Mouse (Mus musculus) right cerebral cortex, adult 2 months (tissue): ENCODE measurements around the gene Pmis2.

Experiments
- DNase-seq, 2 experiments: peaks; one replicate each; pipeline ENCODE4 v3.0.0; 2021 to 2022; ENCODE audit warnings: low spot score in 2 of 2

Gene Pmis2

DNA sequence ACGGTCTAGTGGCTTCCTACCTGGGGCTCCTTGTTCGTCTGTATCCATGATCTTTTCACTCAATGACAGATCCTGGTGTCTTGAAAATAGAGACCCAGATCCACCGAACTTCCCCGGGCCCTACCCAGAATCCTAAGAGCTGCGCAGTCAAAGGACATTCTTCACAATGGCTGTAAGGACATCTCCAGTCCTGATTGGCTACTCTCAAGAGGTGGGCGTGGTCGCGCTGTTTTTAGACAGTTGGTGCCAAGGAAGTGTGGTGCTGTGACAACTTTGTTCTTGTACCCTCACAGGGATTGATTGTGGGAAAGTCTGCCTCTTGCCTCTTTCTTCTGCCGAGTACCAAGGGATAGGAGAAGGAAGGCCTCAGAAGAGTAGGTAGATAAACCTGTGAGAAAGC, at the start of gene Pmis2:
TSS of gene Pmis2 (minus strand) at position 126 of the 400 bp plus-strand sequence.
- DNase-seq: no peak

DNA sequence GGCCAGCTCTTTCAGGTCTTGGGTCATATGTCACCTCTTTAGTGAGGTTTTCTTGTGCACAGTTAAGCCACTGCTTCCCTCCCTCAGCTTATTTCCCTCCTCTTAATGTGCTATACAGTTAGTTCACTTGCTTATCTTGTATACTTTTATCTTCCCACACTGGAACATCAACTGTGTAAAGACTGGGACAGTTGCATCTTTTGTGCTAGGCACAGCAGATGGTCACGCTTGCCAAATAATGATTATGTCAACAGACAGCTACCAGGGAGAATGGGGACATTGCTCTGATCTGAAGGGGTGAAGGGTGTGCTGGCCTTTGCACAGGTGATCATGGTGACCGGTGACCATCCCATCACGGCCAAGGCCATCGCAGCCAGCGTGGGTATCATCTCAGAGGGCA, 48.3 kb upstream of the Pmis2 start:
- DNase-seq: no peak

DNA sequence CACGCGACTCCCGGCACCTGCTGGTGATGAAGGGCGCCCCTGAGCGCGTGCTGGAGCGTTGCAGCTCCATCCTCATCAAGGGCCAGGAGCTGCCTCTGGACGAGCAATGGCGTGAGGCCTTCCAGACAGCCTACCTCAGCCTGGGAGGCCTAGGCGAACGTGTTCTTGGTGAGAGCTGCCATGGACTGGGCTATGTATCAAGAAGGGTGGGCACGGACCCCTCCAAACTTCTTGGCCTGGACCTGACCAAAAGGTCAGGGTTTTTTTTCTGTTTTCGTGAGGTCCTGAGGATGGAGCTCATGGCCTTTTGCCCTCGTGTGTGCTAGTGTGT, 46.3 kb upstream of the Pmis2 start:
- DNase-seq: no peak

DNA sequence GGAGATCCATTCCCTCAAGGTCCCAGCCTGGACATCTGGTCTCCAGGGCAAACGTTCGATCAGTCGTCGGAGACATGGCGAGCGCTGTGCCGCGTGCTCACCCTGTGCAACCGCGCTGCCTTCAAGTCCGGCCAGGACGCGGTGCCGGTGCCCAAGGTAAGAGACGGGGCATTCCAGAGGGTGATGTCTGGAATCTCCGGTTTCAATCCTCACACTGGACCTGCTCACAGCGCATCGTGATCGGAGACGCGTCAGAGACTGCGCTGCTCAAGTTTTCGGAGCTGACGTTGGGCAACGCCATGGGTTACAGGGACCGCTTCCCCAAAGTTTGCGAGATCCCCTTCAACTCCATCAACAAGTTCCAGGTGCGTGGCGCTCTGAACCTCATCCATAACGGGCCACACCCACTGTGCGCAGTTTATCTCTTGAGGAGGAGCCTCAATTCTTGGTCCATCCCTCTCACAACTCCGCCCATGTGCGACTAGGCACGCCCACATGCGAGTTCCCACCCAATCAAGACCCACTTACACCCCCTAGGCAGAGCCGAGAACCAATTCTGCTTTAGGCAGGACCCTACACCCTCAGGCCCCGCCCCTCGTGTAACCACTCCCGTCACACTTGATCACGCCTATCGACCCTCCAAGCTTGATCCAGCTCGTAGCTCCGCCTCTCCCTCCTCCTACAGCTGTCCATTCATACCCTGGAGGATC, 45.8 kb upstream of the Pmis2 start:
- peak; percentile 35 to 55 for DNase-seq

DNA sequence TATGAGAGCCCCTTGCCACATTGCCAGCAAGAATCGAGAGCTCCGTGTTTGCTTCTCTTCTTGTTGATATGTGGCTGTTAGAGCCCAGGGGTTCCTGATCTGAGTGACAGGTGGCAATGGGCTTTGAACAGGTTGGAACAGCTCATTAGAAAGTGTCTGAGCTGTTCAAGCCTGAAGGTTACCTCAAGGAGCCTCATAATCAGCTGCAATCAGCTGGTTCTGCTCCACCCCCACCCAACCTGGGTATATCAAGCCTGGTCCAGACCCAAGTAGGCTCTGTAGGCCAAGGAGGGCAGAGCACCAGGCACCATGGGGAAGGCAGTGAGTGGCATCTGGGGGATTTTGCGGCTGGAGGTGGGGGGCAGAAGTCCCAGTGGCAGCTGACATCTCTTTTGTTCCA, 40.5 kb upstream of the Pmis2 start, which contains the start of gene Atp4a:
TSS of gene Atp4a (plus strand) at position 268 of the 400 bp plus-strand sequence.
- DNase-seq: no peak

DNA sequence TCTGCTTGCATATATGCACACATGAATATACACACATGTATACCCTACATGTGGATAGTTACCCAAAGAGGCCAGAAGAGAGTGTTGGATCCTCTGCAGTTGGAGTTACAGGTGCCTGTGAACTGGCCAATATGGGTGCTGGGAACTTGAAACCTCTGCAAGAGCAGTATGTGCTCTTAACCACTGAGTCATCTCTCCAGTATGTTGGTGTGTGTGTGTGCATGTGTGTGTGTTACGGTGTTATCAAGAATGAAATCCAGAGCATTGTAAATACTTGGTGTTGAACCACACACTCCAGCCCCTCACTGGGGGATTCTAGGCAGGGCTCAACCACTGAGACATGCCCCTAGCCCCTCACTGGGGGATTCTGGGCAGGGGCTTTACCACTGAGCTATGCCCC, 36.0 kb upstream of the Pmis2 start:
- DNase-seq: no peak

DNA sequence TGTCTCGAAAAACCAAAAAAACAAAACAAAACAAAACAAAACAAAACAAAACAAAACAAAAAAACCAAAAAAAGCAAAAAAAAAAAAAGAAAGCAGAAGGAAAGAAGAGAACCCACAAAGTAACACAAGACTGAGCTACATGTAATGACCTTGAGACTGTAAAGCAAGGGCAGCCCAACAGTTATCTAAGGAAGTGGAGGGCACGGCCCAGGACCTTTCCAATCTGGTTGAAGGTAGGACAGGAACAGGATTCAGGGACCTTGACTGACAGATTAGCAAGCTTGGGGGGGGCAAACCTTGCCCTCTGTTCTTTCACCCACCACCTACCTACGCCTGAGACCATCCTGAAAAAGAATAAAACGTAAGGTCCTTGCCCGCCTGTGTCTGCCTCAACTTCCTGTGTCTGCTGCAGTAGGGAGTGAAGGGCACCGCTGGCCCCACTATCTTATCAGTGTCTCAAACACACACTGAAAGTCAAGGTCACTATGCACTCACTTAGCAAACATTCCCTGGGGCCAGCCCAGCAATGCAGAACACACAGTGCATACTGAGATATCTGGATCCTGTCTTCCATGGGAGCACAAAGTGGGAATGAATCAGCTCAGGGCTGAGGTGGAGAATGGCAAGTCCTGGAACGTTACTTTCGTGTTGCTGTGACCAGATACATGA, 34.9 kb upstream of the Pmis2 start:
- no peak for DNase-seq

DNA sequence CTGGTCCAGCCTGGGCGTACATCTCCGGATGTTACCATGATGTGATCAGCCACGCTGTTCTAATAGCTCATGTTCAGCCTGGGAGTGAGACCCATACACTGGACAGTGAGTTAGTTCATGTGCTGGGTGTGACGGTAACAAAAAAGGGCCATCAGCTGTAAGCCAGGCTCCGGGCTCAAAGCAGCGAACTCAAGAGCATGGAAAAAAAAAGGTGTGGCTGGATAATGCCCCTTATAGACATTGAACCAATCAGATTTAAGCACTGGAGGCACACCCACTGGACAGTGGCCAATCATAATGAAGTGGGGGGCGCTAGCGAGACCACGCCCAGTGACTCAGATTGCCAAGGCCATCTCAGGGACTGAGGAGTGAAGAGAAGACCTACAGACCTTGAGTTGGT, 27.2 kb upstream of the Pmis2 start, which contains the start of gene 2200002J24Rik:
TSS of gene 2200002J24Rik (plus strand) at position 338 of the 400 bp plus-strand sequence.
- no peak for DNase-seq

DNA sequence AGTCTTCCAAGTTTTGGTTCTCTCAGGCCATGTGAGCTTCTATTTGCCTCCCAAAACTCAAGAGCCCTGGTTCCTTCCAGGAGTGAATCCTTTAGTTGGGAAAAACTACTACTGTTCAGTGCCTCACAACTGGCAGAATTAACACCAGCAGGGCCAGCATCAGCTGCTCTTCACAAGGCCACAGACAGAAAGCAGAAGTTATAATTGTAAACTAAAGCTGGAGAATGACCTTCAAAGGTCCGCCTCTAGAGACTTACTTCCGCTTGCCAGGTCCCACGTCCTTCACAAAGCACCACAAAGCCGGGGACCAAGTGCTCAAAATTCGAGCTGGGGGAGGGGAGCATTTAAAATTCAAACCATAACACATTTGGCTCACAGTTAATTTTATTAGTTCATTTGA, 26.7 kb upstream of the Pmis2 start:
- DNase-seq: no peak

DNA sequence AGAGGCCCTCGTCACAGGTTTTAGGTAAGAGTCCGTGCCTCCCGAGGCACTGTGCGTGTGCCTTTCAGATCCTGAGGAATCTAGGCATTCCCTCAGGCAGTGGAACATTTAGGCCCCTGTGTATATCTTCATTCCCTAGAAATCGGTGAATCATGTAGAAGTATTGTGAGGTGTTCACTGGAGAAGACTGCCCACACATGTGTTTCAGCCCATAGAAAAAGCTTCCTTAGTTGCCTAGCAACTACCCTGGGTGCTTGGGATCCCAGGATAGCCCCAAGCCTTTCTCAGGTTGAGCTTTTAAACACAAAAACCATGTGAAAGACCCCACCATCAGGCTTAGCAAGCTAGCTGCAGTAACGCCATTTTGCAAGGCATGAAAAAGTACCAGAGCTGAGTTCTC, 16.9 kb upstream of the Pmis2 start:
- DNase-seq: peak; percentile 11 to 18

DNA sequence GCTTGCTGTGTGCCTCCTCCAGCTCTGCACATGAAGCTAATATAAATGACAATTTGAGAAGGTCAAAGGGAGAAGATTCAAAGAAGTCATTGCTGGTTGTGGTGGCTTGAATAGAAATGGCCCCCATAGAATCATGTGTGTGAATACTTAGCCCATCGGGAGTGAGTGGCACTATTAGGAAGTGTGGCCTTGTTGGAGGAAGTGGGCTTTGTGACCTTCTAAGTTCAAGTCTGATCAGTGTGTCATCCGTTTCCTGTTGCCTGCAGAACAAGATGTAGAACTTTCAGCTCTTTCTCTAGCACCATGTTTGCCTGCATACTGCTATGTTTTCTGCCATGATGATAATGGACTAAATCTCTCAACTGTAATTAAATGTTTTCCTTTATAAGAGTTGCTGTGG, 12.0 kb upstream of the Pmis2 start:
- no peak for DNase-seq

DNA sequence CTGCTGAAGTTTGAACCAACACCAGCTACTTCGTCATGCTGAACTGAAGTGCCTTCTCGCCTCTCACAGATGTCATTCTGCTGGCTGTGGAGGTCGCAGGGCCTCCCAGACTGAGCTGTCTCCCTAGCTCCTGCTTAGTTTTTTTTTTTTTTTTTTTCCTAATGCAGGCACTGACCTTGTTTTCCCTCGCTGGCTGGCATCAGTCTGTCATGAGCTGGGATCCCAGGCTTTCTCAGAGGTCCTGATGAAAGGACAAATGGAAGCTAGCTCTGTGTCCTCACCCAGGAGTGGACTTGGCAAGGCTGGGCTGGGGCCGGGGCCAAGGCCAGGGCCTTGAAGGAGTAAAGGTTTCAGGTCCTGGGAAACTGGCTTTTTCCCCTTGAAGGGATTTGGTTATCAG, 10.5 kb upstream of the Pmis2 start:
- DNase-seq: no peak

DNA sequence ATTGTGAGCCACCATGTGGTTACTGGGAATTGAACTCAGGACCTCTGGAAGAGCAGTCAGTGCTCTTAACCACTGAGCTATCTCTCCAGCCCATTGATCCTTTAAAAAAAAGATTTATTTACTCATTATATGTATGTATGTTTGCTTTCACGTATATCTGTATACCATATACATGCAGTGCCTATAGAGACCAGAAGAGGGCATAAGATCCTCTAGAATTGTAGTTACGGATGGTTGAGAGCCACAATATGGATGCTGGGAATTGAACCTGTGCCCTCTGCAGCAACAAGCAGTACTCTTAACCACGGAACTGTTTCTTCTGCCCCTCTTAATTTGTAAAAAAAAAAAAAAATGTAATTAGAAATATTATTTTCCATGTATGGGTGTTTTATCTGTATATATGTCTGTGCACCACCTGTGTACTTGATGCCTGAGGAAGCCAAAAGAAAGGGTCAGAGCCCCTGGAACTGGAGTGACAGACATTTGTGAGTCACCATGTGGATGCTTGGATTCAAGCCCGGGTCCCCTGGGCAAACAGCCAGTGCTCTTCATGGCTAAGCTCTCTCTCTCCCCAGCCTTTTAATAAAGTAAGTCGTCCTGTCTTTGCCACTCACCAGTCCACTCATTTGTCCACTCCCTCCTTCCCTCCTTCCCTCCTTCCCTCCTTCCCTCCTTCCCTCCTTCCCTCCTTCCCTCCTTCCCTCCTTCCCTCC, 7.0 kb upstream of the Pmis2 start:
- DNase-seq: peak in 1 of 2 experiments; percentile 7

DNA sequence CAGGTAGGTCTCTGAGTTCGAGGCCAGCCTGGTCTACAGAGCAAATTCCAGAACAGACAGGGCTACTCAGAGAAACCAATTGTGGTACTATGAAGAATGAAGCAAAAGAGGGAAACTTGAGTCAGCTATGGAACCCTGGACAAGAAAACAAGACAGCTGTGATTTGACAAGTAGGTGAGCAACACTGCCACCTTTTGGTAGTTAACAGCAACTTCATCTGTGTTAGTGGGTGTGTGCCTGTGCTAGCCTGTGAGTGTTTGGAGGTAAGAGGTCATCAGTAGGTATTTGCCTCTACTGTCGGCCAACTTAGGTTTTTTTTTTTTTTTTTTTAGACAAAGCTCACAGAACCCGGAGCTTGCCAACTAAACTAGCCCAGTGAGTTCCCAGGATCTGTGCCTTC, 2.2 kb downstream of the Pmis2 start:
- no peak for DNase-seq

DNA sequence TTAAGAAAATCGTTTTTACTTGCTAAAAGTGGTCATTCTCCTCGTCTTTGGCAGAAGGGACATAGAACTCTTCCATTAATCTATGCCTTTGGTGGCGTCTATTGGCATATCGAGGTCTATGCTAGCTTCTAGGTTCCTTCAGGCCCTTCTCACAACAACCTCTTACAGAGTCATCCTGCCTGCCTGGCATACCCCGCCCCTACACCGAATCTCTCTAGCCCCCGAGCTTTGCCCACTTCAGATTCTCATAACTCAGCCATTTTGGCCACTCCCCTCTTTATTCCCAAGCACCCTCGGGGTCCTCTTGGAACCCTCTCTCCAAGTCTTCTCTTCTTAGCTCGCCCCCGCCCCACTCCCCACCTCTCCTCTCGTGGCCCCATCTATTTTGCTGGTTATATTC, 6.1 kb downstream of the Pmis2 start:
- peak in 1 of 2 experiments; percentile 11 for DNase-seq

DNA sequence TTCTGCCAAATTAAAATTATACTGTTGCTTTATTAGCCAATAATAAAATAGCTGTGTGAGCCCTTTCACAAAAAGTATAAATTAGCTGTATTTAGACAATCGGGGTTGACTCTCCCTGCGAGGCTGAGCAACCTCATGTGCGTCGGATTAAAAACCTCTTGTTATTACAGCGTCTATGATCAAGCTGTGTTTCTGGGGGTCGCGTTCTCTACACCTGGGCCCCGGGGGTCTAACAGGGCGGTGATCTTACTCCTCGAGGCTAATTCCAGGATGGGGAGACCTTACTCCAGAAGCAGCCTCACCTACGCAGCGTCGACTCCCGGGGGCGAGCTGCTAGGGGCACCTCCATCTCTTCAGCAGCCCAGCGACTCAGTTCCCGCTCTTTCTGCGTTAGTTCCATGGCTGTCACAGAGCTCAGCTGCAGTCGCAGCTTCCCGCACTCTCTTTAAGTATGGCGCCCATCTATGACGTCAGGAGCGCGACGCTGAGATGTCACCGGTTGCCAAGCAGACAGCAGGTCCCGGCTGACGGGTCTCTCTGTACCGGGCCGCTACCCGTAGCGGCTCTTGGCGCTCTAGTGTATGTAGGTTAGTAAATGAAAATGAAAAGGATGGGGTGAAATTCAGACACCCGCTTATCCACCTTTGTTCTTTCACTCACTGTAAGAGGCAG, 6.7 kb downstream of the Pmis2 start, which contains the start of gene Haus5:
TSS of gene Haus5 (minus strand) at position 466 of the 672 bp plus-strand sequence.
- DNase-seq: peak; percentile 93 to 94

DNA sequence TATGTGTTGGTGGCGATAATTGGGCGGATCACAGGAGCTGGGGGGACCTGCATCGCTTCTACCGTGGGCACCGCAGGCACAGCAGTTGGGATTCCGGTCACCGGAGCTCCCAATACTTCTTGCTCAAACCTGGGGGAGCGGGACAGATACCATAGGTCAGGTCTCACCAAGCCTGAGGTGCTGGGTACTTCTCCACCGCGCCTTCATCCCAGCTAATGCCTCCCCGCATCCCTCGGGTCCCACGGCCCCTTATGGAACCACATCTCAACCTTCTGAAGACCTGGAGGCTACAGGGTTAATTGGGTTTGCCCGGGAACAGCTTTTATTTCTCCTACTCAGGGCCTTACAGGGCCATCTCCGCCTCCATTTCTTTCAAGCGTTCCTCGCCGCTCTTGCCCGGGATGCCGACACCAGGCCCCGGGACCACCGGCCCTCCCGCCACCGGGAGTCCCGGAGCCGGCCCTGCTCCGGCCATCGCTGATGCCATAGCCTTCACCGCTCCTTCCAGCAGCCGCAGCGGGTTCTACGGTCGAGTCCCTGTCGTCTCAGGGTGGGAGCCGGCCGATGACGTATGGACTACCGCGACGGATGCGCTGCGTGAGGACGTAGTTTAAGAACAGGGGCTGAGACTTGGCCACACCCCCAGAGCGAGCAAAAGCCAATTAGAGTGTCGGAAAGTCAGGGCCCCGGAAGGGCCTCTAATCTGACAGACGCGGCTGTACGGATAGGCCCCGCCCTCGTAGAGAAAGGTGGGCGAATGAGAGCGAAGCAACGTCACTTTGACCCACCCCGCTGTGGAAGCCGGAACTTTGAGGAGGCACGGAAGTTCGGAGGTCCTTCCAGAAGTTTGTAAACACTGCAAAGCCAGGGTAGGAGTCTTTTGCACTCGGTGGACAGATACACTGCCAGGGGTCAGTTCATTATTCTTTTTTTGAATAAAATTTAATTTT, 21.5 kb downstream of the Pmis2 start, which contains the start of gene Rbm42:
TSS of gene Rbm42 (minus strand) at position 727 of the 950 bp plus-strand sequence.
- peak; percentile 99 for DNase-seq

DNA sequence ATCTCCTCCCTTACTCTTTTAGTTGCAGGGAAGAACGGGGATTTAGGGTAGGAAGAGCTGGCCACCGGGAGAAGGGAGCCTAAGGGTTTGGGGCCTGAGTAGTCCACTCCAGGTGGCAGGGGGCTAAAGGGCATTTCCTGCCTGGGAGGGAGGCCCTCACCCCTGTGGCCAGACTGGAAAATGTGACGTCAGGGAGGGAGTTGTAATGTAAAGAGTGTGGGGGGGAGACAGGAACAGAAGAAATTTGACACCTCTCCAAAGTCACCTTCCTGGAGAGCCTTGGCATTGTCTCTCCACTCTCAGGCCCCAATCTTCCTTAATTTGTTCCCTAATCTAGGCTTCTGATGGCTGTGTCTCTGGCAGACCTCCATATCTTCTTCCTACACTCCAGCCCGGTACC, 32.3 kb downstream of the Pmis2 start:
- no peak for DNase-seq

DNA sequence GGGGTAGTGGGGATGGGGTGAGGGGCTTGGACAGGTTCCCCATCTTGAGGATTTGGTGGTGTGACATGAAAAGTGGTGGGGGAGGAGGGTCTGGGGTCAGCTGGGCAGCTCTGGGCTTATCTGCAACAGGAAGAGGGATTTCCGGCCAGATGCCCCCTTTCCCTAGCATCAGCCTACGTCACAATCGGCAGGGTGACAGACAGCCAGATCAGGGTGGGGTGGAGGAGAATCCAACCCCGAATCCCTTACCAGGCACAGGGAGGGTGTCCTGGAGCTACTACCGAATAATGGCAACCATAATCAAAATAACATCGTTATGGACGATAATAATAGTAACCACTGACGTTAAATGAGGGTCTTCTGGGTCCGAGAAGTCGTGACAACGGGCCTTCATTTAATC, 35.0 kb downstream of the Pmis2 start:
- DNase-seq: no peak

DNA sequence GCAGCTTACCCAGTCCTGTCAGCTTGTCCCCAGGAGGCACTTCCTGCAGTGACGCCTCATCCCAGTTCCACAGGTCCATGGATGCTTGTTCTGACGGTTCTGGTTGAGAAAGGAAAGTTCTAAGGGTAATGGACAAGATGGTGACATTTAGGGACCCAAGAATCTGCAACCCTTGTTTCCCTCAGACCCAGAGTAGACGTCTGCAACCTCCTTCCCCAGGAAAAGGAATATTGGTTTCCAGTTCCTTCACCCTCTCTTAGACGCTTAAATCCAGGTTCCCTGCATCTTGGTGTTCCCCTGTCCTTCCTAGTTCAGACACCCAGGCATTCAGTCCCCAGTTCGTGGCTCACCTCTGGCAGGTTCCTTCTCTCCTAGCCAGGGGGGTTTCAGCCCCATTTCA, 35.7 kb downstream of the Pmis2 start, which contains the start of gene Etv2:
TSS of gene Etv2 (minus strand) at position 101 of the 400 bp plus-strand sequence.
- DNase-seq: no peak

DNA sequence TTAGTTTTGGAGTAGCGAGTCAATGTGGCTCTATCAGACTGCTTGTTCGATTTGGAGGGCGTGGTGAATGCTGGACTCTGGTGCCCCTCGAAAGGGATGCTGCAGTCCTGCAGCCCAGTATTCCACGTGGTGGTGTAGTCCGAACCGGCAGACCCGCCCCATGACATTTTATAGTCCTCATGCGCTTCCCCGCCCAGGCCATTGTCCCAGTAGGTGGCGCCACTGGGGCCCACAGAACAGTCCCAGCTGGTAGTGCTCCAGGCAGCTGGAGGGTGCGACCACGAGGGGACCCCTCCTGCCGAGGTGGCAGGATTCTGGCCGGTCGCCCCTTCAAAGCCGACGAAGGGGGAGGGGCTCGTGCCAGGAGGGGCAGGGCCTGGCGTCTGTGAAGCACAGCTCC, 36.8 kb downstream of the Pmis2 start:
- DNase-seq: no peak
